Mouse (Mus musculus) ovary, adult 18-20 months (tissue): Measurements from ENCODE around the gene Rnf207.

Experiments used
- DNase-seq: peaks from one replicate; pipeline ENCODE4 v3.0.0; 2022; ENCODE audit warnings: low spot score, mixed read lengths

Gene Rnf207

DNA sequence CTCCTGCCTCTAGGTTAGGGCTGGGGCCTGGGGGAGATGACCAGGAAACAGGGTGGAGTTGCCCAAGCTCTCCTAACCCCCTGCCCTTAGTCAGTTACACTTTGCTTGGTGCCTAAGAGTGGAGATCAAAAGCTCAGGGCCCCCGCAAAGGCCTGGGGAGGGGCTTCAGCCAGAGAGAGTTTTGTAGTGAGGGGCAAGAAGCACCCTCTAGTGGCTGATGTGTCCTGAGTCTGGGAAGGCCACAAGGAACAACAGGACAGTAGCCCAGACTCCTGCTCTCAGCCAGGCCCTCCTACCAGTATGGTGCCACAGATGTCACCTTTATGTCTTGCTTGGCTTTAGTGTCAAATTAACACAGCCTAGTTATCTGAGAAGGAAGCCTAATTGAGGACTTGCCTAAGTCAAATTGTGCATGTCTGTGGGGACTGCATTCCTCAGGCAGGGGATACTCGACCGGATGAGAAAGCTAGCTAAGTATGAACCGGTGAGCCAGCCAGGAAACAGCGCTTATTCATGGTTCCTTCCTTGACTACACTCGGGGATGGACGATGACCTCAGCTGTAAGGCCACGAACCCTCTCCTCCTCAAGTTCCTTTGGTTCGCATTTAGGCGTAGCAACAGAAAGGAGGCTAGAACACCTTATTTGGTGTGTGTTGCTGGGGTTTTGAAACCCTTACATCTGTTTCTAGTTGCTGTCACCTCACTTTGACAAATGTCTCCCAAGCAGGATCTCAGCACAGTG is 24.4 kb downstream of the Rnf207 start:
- no peak for DNase-seq

GRCm38 (mm10) chr4:152292102-152292765 is 26.6 kb downstream of the Rnf207 start:
- no peak for DNase-seq

DNA sequence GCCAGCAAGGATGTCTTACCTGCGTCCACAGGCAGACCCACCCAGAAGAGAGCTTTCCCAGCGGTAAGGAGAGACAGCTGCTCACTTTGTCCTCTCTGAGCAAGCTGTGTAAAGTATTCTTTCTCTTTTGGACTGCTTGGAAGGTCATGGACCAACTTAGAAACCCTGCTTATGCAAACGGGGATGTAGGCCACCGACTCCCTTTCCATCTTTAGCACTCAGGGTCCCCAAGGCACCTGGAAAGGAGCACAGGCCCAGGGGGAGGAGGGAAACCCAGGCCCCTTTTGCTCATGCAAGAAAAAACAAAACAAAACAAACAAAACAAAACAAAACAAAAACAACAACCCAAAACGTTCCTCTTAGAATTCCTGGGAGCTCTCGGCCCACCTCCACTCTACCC is 27.2 kb downstream of the Rnf207 start, which contains the start of gene Hes3:
Gene Hes3 (minus strand): TSS at position 101 of the 400 bp plus-strand sequence.
- DNase-seq, result no peak

GRCm38 (mm10) chr4:152290991-152291390 is 27.8 kb downstream of the Rnf207 start:
- no peak for DNase-seq

DNA sequence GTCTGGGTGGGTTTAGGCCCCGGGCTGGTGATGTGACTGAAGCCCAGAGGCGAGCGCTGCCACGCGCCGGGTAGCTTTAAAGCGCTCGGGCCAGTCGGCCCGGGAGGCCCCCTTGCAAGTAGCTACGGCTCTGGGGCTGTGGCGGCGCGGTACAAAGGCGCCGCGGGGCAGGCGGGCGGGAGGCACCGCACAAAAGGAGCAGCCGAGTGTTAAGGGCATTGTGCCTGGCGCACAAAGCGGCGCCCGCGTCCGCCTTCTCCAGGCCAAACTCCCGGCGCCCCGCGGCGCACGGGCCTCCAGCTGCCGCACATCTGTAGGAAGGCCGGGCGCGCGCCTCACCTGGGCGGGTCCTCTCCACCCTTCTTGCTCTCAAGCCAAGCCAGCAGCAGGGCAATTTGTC is 28.4 kb downstream of the Rnf207 start:
- DNase-seq, result no peak

- no peak for DNase-seq
Observed at GRCm38 (mm10) chr4:152288398-152288945, 30.3 kb downstream of the Rnf207 start.

DNA sequence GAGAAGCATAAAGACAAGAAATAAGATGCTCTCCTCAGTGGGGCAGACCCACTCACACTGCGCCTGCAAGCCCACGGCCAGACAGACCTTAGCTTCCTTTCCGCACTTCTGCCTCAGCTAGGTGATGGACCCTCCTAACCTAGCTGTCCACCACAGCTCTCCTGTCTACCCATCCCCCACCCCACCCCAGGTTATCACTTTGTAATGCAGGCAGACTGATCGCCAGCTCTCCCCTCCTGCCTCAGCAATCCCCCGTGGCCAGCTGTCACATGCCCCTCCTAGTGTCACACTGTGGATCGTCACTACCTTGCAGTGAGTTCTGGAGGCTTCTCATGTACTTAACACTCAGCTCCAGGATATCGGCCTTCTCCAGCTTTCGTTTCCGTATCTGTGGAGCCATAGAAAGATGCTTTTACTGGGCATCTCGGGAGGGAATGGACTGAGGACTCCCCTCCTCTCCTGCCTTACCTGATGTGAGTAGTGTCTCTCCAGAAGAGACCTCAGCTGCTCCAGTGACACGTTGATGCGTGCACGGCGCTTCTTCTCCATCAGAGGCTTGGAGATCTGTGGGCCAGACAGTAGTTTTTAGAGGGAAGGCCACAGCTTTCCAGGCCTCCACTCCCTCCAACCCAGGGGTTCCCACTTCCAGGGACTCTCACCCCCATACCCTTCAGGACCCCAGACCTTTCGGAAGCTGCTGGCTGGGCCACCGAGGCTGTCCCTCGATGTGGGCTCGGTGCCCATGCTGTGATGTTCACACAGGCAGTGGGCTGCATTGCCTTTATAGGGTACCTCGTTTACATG is 31.3 kb downstream of the Rnf207 start:
- no peak for DNase-seq

GRCm38 (mm10) chr4:152286887-152287286 is 31.9 kb downstream of the Rnf207 start:
- no peak for DNase-seq

DNA sequence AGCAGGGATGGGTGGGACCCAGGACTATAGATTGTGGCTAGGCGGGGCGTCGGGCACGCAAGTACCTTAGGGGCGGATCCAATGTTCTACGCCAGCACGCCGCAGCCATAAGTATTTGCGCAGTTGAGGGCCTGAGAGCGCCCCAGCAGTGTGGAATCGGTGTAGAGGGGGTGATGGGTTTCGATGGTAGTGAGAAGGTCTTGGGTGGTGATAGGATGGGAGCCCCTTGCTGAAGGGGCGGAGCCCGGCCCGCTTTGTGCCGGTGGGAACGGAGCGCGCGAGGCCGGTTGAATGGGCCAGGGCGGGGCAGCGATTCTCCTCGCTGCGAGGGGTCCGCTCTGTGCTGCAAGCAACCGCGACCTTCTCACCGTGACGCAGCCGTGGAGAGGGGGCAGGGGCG is 32.6 kb downstream of the Rnf207 start:
- DNase-seq, result no peak

DNA sequence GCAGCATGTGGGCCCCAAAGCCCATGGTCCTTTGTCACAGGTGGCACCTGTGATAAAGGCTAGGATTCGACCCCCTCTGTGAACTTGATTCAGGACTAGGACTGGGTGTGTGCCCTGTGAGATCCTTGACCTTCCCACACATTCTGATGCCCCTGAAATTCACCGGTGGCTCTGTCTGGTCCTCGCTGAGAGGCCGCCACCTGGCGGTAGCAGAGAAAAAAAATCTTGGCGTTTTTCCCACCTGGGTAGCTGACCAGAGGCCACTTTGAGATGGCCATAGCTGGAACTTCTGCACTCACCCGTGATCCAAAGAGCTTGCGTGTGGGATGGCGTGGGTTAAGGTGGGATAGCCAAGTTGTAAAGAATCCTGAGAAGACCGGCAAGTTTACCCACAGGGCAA is 33.3 kb downstream of the Rnf207 start:
- no peak for DNase-seq

- DNase-seq, result peak; percentile 63
Observed at GRCm38 (mm10) chr4:152283186-152283950, 35.4 kb downstream of the Rnf207 start.

- DNase-seq, result no peak
Observed at GRCm38 (mm10) chr4:152282721-152283120, 36.1 kb downstream of the Rnf207 start.

- DNase-seq, result no peak
Observed at GRCm38 (mm10) chr4:152281601-152282000, 37.2 kb downstream of the Rnf207 start.

DNA sequence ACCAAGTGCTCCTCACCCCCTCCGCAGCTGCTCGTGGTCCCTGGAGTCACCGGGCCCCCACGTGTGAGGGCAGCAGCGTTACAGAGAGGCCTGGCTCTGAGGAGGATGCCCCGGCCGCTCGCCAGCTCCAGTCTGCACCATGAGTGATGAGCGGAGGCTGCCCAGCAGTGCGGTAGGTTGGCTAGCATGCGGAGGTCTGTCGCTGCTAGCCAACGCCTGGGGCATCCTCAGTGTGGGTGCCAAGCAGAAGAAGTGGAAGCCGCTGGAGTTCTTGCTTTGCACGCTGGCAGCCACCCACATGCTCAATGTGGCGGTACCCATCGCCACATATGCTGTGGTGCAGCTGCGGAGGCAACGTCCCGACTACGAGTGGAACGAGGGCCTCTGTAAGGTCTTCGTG is 39.8 kb downstream of the Rnf207 start:
- DNase-seq, result no peak

DNA sequence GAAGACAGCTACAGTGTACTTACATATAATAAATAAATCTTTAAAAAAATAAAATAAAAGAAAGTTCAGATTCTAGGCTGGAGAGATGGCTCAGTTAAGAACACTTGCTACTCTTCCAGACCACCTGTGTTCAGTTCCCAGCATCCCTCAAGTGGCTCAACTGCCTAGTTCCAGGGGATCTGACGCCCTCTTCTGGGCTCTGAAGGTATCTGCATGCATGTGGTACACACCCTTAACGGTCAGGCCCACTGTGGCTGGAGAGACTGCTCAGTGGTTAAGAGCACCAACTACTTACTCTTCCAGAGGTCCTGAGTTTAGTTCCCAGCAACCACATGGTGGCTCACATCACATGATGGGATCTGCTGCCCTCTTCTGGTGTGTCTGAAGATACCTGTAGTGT is 40.9 kb downstream of the Rnf207 start:
- DNase-seq, result no peak

DNA sequence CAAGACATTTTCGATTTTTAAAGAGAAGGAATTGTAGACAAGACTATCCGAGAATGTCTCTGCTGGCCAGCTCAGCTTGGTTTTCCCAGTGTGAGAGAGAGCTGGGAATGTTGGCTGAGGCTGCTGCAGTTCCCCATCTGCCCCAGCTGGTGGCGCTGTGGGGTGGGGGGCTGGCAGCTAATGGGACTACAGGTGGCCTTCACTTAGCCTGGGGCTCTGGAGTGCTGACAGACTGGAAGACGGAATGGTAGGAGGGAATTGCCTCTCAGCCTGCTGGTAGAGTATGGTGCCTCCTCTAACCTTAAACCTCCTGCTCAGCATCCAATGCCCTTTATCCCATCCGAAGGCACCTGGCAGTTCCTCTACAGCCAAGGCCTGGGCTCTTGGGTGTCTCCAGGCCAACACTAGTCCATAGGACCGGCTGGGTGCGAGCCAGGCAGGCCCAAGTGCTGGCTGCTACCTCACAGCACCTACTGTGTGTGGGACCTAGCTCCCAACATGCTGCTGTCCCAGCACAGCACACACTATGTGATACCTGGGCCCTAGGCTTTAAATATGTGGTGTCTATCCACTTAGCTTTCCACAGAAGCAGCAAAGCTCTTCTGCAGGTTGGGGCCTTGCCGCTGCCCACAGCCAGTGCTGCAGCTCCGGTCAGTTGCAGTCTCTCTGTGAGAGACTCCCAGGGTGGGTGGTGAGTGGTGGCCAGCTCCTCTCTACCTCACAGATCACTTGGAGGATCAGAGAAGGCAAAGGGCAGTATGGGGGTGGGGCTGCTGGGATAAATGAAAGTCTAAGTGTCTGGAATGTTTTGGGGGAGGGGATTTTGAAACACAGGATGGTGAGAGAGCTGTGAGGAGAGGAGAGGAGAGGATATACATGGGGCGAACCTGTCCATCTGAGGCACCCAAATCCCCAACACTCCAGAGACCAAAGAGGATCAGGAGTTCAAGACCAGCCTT is 42.1 kb downstream of the Rnf207 start:
- no peak for DNase-seq

DNA sequence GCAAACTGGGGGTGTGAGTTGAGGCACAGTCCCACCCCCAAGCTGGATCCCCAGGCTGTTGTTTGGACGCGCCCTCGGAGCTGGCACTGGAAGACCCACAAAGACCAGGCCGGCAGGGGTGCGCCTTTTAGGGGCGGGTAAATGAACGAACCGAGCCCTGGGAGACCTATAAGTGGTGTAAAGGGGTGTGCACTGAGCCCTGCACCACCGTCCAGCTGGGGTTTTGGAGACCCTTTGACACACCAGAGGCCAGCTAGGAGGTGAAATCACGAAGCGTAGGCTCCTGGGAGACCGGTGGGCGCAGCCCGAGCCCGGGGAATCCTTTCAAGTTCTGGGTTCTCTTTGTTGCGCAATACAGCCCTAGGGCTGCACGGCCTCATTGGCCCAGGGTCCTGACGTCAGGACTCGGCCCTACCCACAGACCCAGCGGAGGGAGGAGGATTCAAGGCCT is 44.1 kb downstream of the Rnf207 start:
- DNase-seq, result no peak

- no peak for DNase-seq
Observed at GRCm38 (mm10) chr4:152273621-152274236, 45.1 kb downstream of the Rnf207 start, which contains the start of gene Gpr153. TSS of gene Gpr153 (plus strand) at chr4:152274232.

DNA sequence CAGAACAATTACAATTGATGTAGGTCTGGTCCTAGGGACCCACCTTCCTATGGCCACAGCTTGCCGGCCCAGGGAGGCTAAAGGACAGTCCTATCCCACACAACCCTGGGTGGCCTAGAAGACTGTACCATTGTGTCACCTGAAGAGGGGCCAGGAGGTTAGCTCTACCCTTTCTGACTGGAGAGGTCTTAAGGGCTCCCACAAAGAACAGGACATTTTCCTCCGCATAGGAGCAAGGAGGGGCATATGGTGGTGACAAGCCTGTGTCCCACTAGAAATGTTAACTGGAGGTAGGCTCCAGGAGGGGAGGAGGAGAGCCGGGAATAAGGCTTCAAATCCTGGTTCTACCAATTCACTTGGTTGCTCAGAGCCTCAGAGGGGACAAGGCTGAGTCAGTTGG is 45.6 kb downstream of the Rnf207 start:
- DNase-seq, result no peak
